Mouse (Mus musculus): ENCODE data around the gene Cadm4. TPM values are rescaled to one million over a fixed set of nuclear protein-coding genes. Genes with fewer than 3 reads are reported as not detected.

Gene Cadm4
- polyA plus RNA-seq, 1 experiment from 2014 or later, result 44.1 TPM

- no peaks in the 10 kb centered on the region for H3K27me3 ChIP-seq
- in situ Hi-C loops (cut with MboI; ENCODE audit: low pct_unique_long_range_greater_than_20kb), result no loop called here
- ChIA-PET POLR2A (no interaction called here), CTCF (interaction anchor here (0.9 to 1.1 kb wide), 5 partner anchors 13 to 118 kb away, joined by 3 to 4 read pairs (median 3); partner anchors contain the start of genes Pinlyp and Xrcc1)
- ATAC-seq (no peak), DNase-seq (ENCODE audit: low read depth, low spot score) (no peak)
- no peak for TF ChIP-seq CTCF (IDR thresholded peaks at IDR 0.05)
Measured at GRCm38 (mm10) chr7:24524978-24525377, 43.2 kb downstream of the Cadm4 start.

- CTCF ChIA-PET, result interaction anchor here (0.9 to 1.8 kb wide), 4 partner anchors 12 to 118 kb away, joined by 3 to 4 read pairs (median 4); no protein-coding TSS in a partner anchor
- no peak for DNase-seq (ENCODE audit: low read depth, low spot score)
- in situ Hi-C loops (cut with MboI; ENCODE audit: low pct_unique_long_range_greater_than_20kb), result no loop called here
- POLR2A ChIA-PET, result interaction anchor here (1.2 kb wide), 1 partner anchor 18 kb away, joined by 5 read pairs; the partner anchor contains the start of gene Zfp428
- no peak for TF ChIP-seq CTCF (IDR thresholded peaks at IDR 0.05)
- ATAC-seq, result no peak
- H3K27me3 ChIP-seq, result no peaks in the 10 kb centered on the region
Measured at GRCm38 (mm10) chr7:24525686-24526420, 44.0 kb downstream of the Cadm4 start.

GRCm38 (mm10) chr7:24528861-24529260 lies 47.0 kb downstream of the Cadm4 start:
- POLR2A ChIA-PET, result interaction anchor here (0.6 kb wide), 1 partner anchor 44 kb away, joined by 4 read pairs; no protein-coding TSS in a partner anchor
- in situ Hi-C loops (cut with MboI; ENCODE audit: low pct_unique_long_range_greater_than_20kb), result no loop called here
- H3K27me3 ChIP-seq, result no peaks in the 10 kb centered on the region
- ATAC-seq, result no peak
- CTCF ChIA-PET, result no interaction called here
- TF ChIP-seq CTCF (IDR thresholded peaks at IDR 0.05), result no peak
- no peak for DNase-seq (ENCODE audit: low read depth, low spot score)

- no peak for ATAC-seq
- ChIA-PET CTCF (interaction anchor here (1.4 to 3.0 kb wide), 3 partner anchors 18 to 56 kb away, joined by 5 to 32 read pairs (median 10); partner anchors contain the start of genes Pinlyp, Xrcc1 and Zfp428), POLR2A (interaction anchor here (1.2 to 2.6 kb wide), 3 partner anchors 11 to 19 kb away, joined by 3 to 15 read pairs (median 7); partner anchors contain the start of genes Pinlyp and Xrcc1)
Measured at GRCm38 (mm10) chr7:24529580-24529979, 47.8 kb downstream of the Cadm4 start.

GRCm38 (mm10) chr7:24530062-24530931 lies 48.5 kb downstream of the Cadm4 start, which contains the start of gene Irgq:
Gene Irgq (plus strand): TSS chr7:24530689.
- ChIA-PET CTCF (interaction anchor here (0.8 to 3.3 kb wide), 11 partner anchors 14 to 132 kb away, joined by 3 to 32 read pairs (median 5); partner anchors contain the start of genes Pinlyp, Xrcc1 and Zfp428), POLR2A (interaction anchor here (0.9 to 2.6 kb wide), 5 partner anchors 12 to 72 kb away, joined by 3 to 15 read pairs (median 7); partner anchors contain the start of genes Pinlyp, Xrcc1 and Zfp428)
- in situ Hi-C loops (cut with MboI; ENCODE audit: low pct_unique_long_range_greater_than_20kb), result loop anchor here (5.0 kb wide), 1 partner anchor 42 kb away; no protein-coding TSS in a partner anchor
- DNase-seq (ENCODE audit: low read depth, low spot score), result peak; percentile 97
- no peaks in the 10 kb centered on the region for H3K27me3 ChIP-seq
- TF ChIP-seq CTCF (IDR thresholded peaks at IDR 0.05), result no peak
- ATAC-seq, result peak; percentile 51

More at GRCm38 (mm10) chr7:24529580-24529979, 47.8 kb downstream of the Cadm4 start:
- no peak for TF ChIP-seq CTCF (IDR thresholded peaks at IDR 0.05)
- in situ Hi-C loops (cut with MboI; ENCODE audit: low pct_unique_long_range_greater_than_20kb), result no loop called here
- no peak for DNase-seq (ENCODE audit: low read depth, low spot score)
- no peaks in the 10 kb centered on the region for H3K27me3 ChIP-seq

- no peak for DNase-seq (ENCODE audit: low read depth, low spot score)
- CTCF ChIA-PET, result interaction anchor here (0.8 to 3.3 kb wide), 19 partner anchors 8 to 121 kb away, joined by 3 to 32 read pairs (median 5); partner anchors contain the start of genes Pinlyp, Xrcc1 and Zfp428
- in situ Hi-C loops (cut with MboI; ENCODE audit: low pct_unique_long_range_greater_than_20kb), result loop anchor here (5.0 kb wide), 1 partner anchor 41 kb away; no protein-coding TSS in a partner anchor
Measured at GRCm38 (mm10) chr7:24531211-24531971, 49.6 kb downstream of the Cadm4 start.

GRCm38 (mm10) chr7:24533031-24533571 lies 51.3 kb downstream of the Cadm4 start:
- TF ChIP-seq CTCF (IDR thresholded peaks at IDR 0.05), result no peak
- no peaks in the 10 kb centered on the region for H3K27me3 ChIP-seq
- ChIA-PET CTCF (interaction anchor here (1.0 to 3.3 kb wide), 5 partner anchors 11 to 129 kb away, joined by 3 to 26 read pairs (median 6); no protein-coding TSS in a partner anchor), POLR2A (no interaction called here)
- ATAC-seq (no peak), DNase-seq (ENCODE audit: low read depth, low spot score) (no peak)
- in situ Hi-C loops (cut with MboI; ENCODE audit: low pct_unique_long_range_greater_than_20kb), result loop anchor here (5.0 kb wide), 1 partner anchor 39 kb away; no protein-coding TSS in a partner anchor

More at GRCm38 (mm10) chr7:24531211-24531971, 49.6 kb downstream of the Cadm4 start:
- POLR2A ChIA-PET, result interaction anchor here (0.9 to 2.6 kb wide), 4 partner anchors 15 to 71 kb away, joined by 3 to 15 read pairs (median 8); partner anchors contain the start of genes Pinlyp, Xrcc1 and Zfp428
- TF ChIP-seq CTCF (IDR thresholded peaks at IDR 0.05), result no peak
- peak; percentile 74 for ATAC-seq
- H3K27me3 ChIP-seq, result no peaks in the 10 kb centered on the region

- ChIA-PET CTCF (interaction anchor here (1.5 kb wide), 1 partner anchor 28 kb away, joined by 6 read pairs; no protein-coding TSS in a partner anchor), POLR2A (no interaction called here)
- no peaks in the 10 kb centered on the region for H3K27me3 ChIP-seq
- in situ Hi-C loops (cut with MboI; ENCODE audit: low pct_unique_long_range_greater_than_20kb), result loop anchor here (5.0 kb wide), 1 partner anchor 38 kb away; no protein-coding TSS in a partner anchor
- no peak for ATAC-seq
- DNase-seq (ENCODE audit: low read depth, low spot score), result no peak
- no peak for TF ChIP-seq CTCF (IDR thresholded peaks at IDR 0.05)
Measured at GRCm38 (mm10) chr7:24533806-24534205, 52.0 kb downstream of the Cadm4 start.

GRCm38 (mm10) chr7:24534301-24534700 lies 52.5 kb downstream of the Cadm4 start:
- TF ChIP-seq CTCF (IDR thresholded peaks at IDR 0.05), result no peak
- ChIA-PET POLR2A (no interaction called here), CTCF (interaction anchor here (2.3 kb wide), 1 partner anchor 30 kb away, joined by 8 read pairs; no protein-coding TSS in a partner anchor)
- in situ Hi-C loops (cut with MboI; ENCODE audit: low pct_unique_long_range_greater_than_20kb), result loop anchor here (5.0 kb wide), 1 partner anchor 38 kb away; no protein-coding TSS in a partner anchor
- DNase-seq (ENCODE audit: low read depth, low spot score), result no peak
- ATAC-seq, result no peak
- H3K27me3 ChIP-seq, result no peaks in the 10 kb centered on the region
